Mouse (Mus musculus) spleen, adult 2 months (tissue): ENCODE measurements around the gene Kat2a. TPM values are rescaled to one million over a fixed set of nuclear protein-coding genes. Genes with fewer than 3 reads are reported as not detected.

Experiments used
- DNase-seq, 2 experiments: peaks; one replicate each; pipeline versions ENCODE4 v3.0.0 to v3.0.0-alpha.2; 2012 to 2021; ENCODE audit warnings: low spot score in 2 of 2, low read depth in 1 of 2
- H3K27ac ChIP-seq: fragments of 200-500 bp; 2 replicates; pipeline ENCODE4 v1.5.1; 2012; ENCODE audit warnings: low read length, inconsistent platforms; ENCODE audit not compliant: insufficient read depth
- H3K27me3 ChIP-seq: fragments of 200-500 bp; 2 replicates; pipeline ENCODE4 v1.6.1; 2012; ENCODE audit warnings: mild to moderate bottlenecking, moderate library complexity, low read length, inconsistent platforms; ENCODE audit not compliant: control insufficient read depth, insufficient read depth
- H3K36me3 ChIP-seq: fragments of 200-500 bp; 2 replicates; pipeline ENCODE4 v1.6.1; 2012; ENCODE audit warnings: mild to moderate bottlenecking, low read length, inconsistent platforms; ENCODE audit not compliant: control insufficient read depth, insufficient read depth
- H3K4me1 ChIP-seq: fragments of 200-500 bp; 2 replicates; pipeline ENCODE4 v1.6.1; 2011; ENCODE audit warnings: inconsistent platforms; ENCODE audit not compliant: control insufficient read depth, insufficient read depth, insufficient read length
- H3K4me3 ChIP-seq: fragments of 200-500 bp; 2 replicates; pipeline ENCODE4 v1.5.1; 2011; ENCODE audit warnings: mild to moderate bottlenecking, inconsistent platforms; ENCODE audit not compliant: insufficient read depth, insufficient read length; ENCODE audit errors: extremely low read depth
- CTCF ChIP-seq: fragments of 200-500 bp; IDR thresholded peaks from 2 replicates; pipeline ENCODE4 v1.5.1; 2011; ENCODE audit warnings: mild to moderate bottlenecking, inconsistent platforms; ENCODE audit not compliant: insufficient read depth, insufficient read length, insufficient replicate concordance; ENCODE audit errors: extremely low read depth
- POLR2A ChIP-seq: fragments of 200-500 bp; IDR thresholded peaks from 2 replicates; pipeline ENCODE4 v1.6.1; 2011; ENCODE audit warnings: low read depth, low read length, inconsistent platforms
- WGBS: fragments of 180-500 bp; shearing (Covaris S2); methylation state at CpG from one replicate; pipeline ENCODE4 v1.1.7; 2018; 5-methylcytosine and 5-hydroxymethylcytosine counted together
- polyA plus RNA-seq: library from polyadenylated mRNA; depleted of rRNA; stranded (reverse); fragments of >200 nt; gene quantifications from 2 replicates; pipeline ENCODE4 v1.2.3, GENCODE M21; 2012

The Kat2a gene
- polyA plus RNA-seq, 1 experiment, result 31.1 TPM

DNA sequence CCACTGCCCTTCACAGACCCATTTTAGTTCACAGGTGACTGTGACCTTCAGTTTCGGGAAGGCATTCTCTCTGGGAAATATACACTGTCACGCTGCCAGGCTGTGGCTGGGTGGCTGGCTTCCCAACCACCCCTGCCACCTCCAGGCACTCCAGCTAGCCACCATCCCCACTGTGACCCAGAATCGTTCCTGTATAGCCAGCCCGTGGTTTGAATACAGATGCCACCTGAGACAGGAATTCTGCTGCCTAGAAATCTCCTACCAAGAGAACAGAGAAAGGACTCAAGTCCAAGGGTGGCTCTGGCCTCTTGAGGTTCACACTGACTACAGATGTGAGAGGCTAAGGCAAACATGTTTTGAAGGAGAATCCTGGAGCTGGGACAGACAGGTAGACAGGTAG, 6.6 kb upstream of the Kat2a start:
- TF ChIP-seq POLR2A, result no peak
- no peak for TF ChIP-seq CTCF
- Histone ChIP-seq H3K27ac (no peak overlapping the region), H3K4me3 (no peak overlapping the region), H3K27me3 (no peaks in the 10 kb centered on the region), H3K36me3 (peaks cover 39% of the 10 kb centered on the region), H3K4me1 (peaks cover 25% of the 10 kb centered on the region)
- WGBS, result 86% methylated on average over 4 of the region's 4 CpGs
- no peak for DNase-seq

GRCm38 (mm10) chr11:100718462-100718861, 6.2 kb upstream of the Kat2a start:
- Histone ChIP-seq H3K4me1 (peaks cover 28% of the 10 kb centered on the region), H3K36me3 (peaks cover 39% of the 10 kb centered on the region), H3K4me3 (no peak overlapping the region), H3K27ac (no peak overlapping the region), H3K27me3 (no peaks in the 10 kb centered on the region)
- TF ChIP-seq POLR2A, result no peak
- TF ChIP-seq CTCF, result no peak
- WGBS, result 94% methylated on average over 7 of the region's 7 CpGs
- DNase-seq, result no peak

GRCm38 (mm10) chr11:100716649-100717048, 4.4 kb upstream of the Kat2a start:
- H3K4me1 ChIP-seq, result peaks cover 30% of the 10 kb centered on the region

DNA sequence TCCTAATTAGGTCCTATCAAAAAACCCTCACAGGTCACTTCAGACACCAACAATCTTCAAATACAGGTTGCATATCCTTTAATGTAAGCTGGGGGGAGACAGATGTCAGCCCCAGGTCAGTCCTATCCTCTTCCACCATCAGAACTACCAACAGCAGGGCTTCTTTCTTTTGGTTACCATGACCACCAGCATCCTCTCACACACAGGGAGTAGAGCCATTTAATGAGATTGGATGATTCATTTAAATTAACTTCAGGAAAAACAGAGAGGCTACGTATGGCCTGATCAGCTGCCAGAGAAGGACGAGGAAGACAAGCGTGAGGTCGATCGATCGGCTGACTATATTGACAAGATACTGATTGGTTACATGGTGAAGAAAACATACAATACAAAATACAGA, 2.7 kb upstream of the Kat2a start:
- Histone ChIP-seq H3K36me3 (peaks cover 44% of the 10 kb centered on the region), H3K4me3 (no peak overlapping the region), H3K4me1 (peaks cover 28% of the 10 kb centered on the region), H3K27ac (no peak overlapping the region), H3K27me3 (no peaks in the 10 kb centered on the region)
- TF ChIP-seq POLR2A (no peak), CTCF (no peak)
- DNase-seq, result no peak
- WGBS, result 97% methylated on average over 6 of the region's 6 CpGs

More at GRCm38 (mm10) chr11:100716649-100717048, 4.4 kb upstream of the Kat2a start:
- WGBS, result 92% methylated on average over 3 of the region's 3 CpGs
- no peak overlapping the region for H3K4me3 ChIP-seq
- peaks cover 39% of the 10 kb centered on the region for H3K36me3 ChIP-seq
- H3K27ac ChIP-seq, result no peak overlapping the region
- H3K27me3 ChIP-seq, result no peaks in the 10 kb centered on the region
- no peak for DNase-seq
- TF ChIP-seq CTCF (no peak), POLR2A (no peak)

GRCm38 (mm10) chr11:100714534-100714915, 2.3 kb upstream of the Kat2a start:
- Histone ChIP-seq H3K36me3 (peaks cover 40% of the 10 kb centered on the region), H3K4me3 (peak overlapping the region; percentile 56; the same call in 1 of the 2 replicates), H3K27ac (peak overlapping the region; percentile 86), H3K27me3 (no peaks in the 10 kb centered on the region), H3K4me1 (peaks cover 28% of the 10 kb centered on the region)
- 54% methylated on average over 6 of the region's 6 CpGs for WGBS
- no peak for TF ChIP-seq POLR2A
- peak; percentile 57; the same call in 1 of the 2 replicates for TF ChIP-seq CTCF
- peak in 1 of 2 experiments; percentile 69 for DNase-seq

GRCm38 (mm10) chr11:100713735-100714533, 1.7 kb upstream of the Kat2a start, which contains the start of gene Hspb9:
Hspb9 (plus strand) TSS chr11:100713850.
- H3K4me1 ChIP-seq, result peaks cover 28% of the 10 kb centered on the region
- TF ChIP-seq CTCF, result no peak
- TF ChIP-seq POLR2A, result no peak; the same call in 1 of the 2 replicates
- peak within 1 kb of the TSS; percentile 56 for H3K4me3 ChIP-seq
- H3K27ac ChIP-seq, result peak within 1 kb of the TSS; percentile 86
- H3K27me3 ChIP-seq, result no peaks in the 10 kb centered on the region
- DNase-seq, result peak in 1 of 2 experiments; percentile 82
- peaks cover 38% of the 10 kb centered on the region for H3K36me3 ChIP-seq
- WGBS, result 3% methylated on average over 38 of the region's 38 CpGs

DNA sequence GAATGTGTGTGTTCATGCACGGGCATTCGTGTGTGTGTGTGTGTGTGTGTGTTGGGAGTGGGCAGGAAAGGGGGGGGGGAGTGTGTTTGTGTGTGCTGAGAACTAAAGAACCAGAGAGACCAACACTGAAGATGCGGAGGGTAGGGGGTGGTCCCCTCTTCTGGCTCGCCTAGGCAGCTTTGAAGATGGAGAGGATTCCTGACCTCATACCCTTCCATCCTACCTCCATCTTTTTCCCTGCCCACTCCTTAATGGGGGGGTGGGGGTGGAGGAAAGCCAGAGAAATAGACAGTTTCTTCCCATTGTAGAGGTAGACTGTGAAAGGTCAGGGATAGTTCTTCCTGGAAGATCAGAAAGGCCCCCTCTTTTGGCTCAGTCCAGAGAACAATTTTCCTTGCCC, 909 bp upstream of the Kat2a start:
- DNase-seq, result no peak
- H3K4me3 ChIP-seq, result peak overlapping the region; percentile 56; the same call in 1 of the 2 replicates
- 70% methylated on average over 4 of the region's 4 CpGs for WGBS
- TF ChIP-seq CTCF (no peak), POLR2A (no peak)
- H3K4me1 ChIP-seq, result peaks cover 28% of the 10 kb centered on the region
- H3K27ac ChIP-seq, result peak overlapping the region; percentile 86
- H3K36me3 ChIP-seq, result peaks cover 37% of the 10 kb centered on the region
- H3K27me3 ChIP-seq, result no peaks in the 10 kb centered on the region
